Mouse (Mus musculus) lung, embryonic 14.5 days (tissue): ENCODE data around the gene Rpl5. TPM values are rescaled to one million over a fixed set of nuclear protein-coding genes. Genes with fewer than 3 reads are reported as not detected.

Experiments
- ATAC-seq: fragments of 200-750 bp; cut with Nextera tagmentation; 2 replicates; pipeline ENCODE4 v1.8.0; 2017; ENCODE audit warnings: mild to moderate bottlenecking, moderate TSS enrichment, moderate library complexity; ENCODE audit not compliant: insufficient read depth
- DNase-seq: peaks from one replicate; pipeline ENCODE4 v3.0.0-alpha.2; 2015
- H3K27ac ChIP-seq: fragments of 300-500 bp; sonication (generic); 2 replicates; pipeline ENCODE4 v1.5.1; 2014; ENCODE audit warnings: low read depth, mild to moderate bottlenecking, moderate library complexity
- H3K27me3 ChIP-seq: fragments of 300-500 bp; sonication (generic); 2 replicates; pipeline ENCODE4 v1.6.1; 2014; ENCODE audit warnings: low read length, control low read depth; ENCODE audit not compliant: insufficient read depth
- H3K36me3 ChIP-seq: fragments of 300-500 bp; sonication (generic); 2 replicates; pipeline ENCODE4 v1.6.1; 2014; ENCODE audit warnings: control low read depth; ENCODE audit not compliant: insufficient read depth
- H3K4me1 ChIP-seq: fragments of 300-500 bp; sonication (generic); 2 replicates; pipeline ENCODE4 v1.6.1; 2014; ENCODE audit warnings: antibody characterized with exemption, control low read depth; ENCODE audit not compliant: insufficient read depth
- H3K4me2 ChIP-seq: fragments of 300-500 bp; sonication (generic); 2 replicates; pipeline ENCODE4 v1.6.1; 2014; ENCODE audit warnings: mild to moderate bottlenecking
- H3K4me3 ChIP-seq: fragments of 300-500 bp; sonication (generic); 2 replicates; pipeline ENCODE4 v1.5.1; 2014; ENCODE audit warnings: low read depth, low read length
- H3K9ac ChIP-seq: fragments of 300-500 bp; sonication (generic); 2 replicates; pipeline ENCODE4 v1.6.1; 2014
- H3K9me3 ChIP-seq: fragments of 300-500 bp; sonication (generic); 2 replicates; pipeline ENCODE4 v1.6.1; 2016; ENCODE audit warnings: low read depth, low read length, control low read depth
- CTCF ChIP-seq: IDR thresholded peaks from 2 replicates; pipeline ENCODE4 v1.5.1; 2016; ENCODE audit warnings: antibody characterized with exemption, low read depth
- WGBS: fragments of 180-500 bp; shearing (Covaris S2); extraction: QIAGEN DNeasy Blood & Tissue Kit; methylation state at CpG from one replicate; pipeline ENCODE4 v1.1.7; 2014; 5-methylcytosine and 5-hydroxymethylcytosine counted together
- polyA plus RNA-seq: library from polyadenylated mRNA; unstranded; fragments of >200 nt; fragmentation: Nextera tagmentation; extraction: Ambion mirVana; gene quantifications from 2 replicates; pipeline ENCODE4 v1.2.1, GENCODE M21; 2014

The Rpl5 gene
- polyA plus RNA-seq, 1 experiment from 2014 or later: 75.7 TPM

- no peak overlapping the region for H3K4me2 ChIP-seq
- ATAC-seq (no peak), DNase-seq (no peak)
- H3K4me1 ChIP-seq: peaks cover 8% of the 10 kb centered on the region; the same call in 1 of the 2 replicates
- no peaks in the 10 kb centered on the region for H3K9me3 ChIP-seq
- H3K36me3 ChIP-seq: no peaks in the 10 kb centered on the region
- WGBS: 78% methylated on average over 1 of the region's 1 CpGs
- H3K27ac ChIP-seq: no peak overlapping the region
- no peak for TF ChIP-seq CTCF
- no peaks in the 10 kb centered on the region for H3K27me3 ChIP-seq
- H3K9ac ChIP-seq: no peak overlapping the region
- no peak overlapping the region for H3K4me3 ChIP-seq
These were observed 42.6 kb downstream of the Rpl5 start for GRCm38 (mm10) chr5:107942941-107943340.

- no peaks in the 10 kb centered on the region for H3K36me3 ChIP-seq
- no peak overlapping the region for H3K9ac ChIP-seq
- no peak for TF ChIP-seq CTCF
- H3K4me1 ChIP-seq: peaks cover 8% of the 10 kb centered on the region; the same call in 1 of the 2 replicates
- H3K4me2 ChIP-seq: no peak overlapping the region
- ATAC-seq (no peak), DNase-seq (no peak)
- 61% methylated on average over 6 of the region's 6 CpGs for WGBS
- no peaks in the 10 kb centered on the region for H3K27me3 ChIP-seq
- H3K27ac ChIP-seq: no peak overlapping the region
- no peaks in the 10 kb centered on the region for H3K9me3 ChIP-seq
- no peak overlapping the region for H3K4me3 ChIP-seq
These were observed 43.2 kb downstream of the Rpl5 start for GRCm38 (mm10) chr5:107943526-107943925.

GRCm38 (mm10) chr5:107946475-107946874, 46.2 kb downstream of the Rpl5 start:
- Histone ChIP-seq H3K36me3 (no peaks in the 10 kb centered on the region), H3K4me3 (no peak overlapping the region), H3K9ac (no peak overlapping the region), H3K27ac (no peak overlapping the region), H3K4me1 (peaks cover 8% of the 10 kb centered on the region; the same call in 1 of the 2 replicates), H3K27me3 (no peaks in the 10 kb centered on the region), H3K4me2 (no peak overlapping the region), H3K9me3 (no peaks in the 10 kb centered on the region)
- TF ChIP-seq CTCF: no peak
- DNase-seq (no peak), ATAC-seq (no peak)
- 92% methylated on average over 1 of the region's 1 CpGs for WGBS

GRCm38 (mm10) chr5:107947548-107947947, 47.2 kb downstream of the Rpl5 start:
- H3K4me2 ChIP-seq: no peak overlapping the region
- DNase-seq (peak; percentile 80), ATAC-seq (peak; percentile 78)
- H3K4me3 ChIP-seq: no peak overlapping the region
- no peaks in the 10 kb centered on the region for H3K36me3 ChIP-seq
- no peaks in the 10 kb centered on the region for H3K27me3 ChIP-seq
- peaks cover 8% of the 10 kb centered on the region; the same call in 1 of the 2 replicates for H3K4me1 ChIP-seq
- TF ChIP-seq CTCF: no peak
- H3K9ac ChIP-seq: no peak overlapping the region
- H3K27ac ChIP-seq: no peak overlapping the region; the same call in 1 of the 2 replicates
- H3K9me3 ChIP-seq: no peaks in the 10 kb centered on the region
- 44% methylated on average over 2 of the region's 2 CpGs for WGBS

- no peaks in the 10 kb centered on the region for H3K27me3 ChIP-seq
- no peak for DNase-seq
- no peak for TF ChIP-seq CTCF
- no peak overlapping the region for H3K9ac ChIP-seq
- no peak overlapping the region for H3K4me2 ChIP-seq
- 74% methylated on average over 1 of the region's 1 CpGs for WGBS
- ATAC-seq: no peak
- H3K9me3 ChIP-seq: no peaks in the 10 kb centered on the region
- H3K4me1 ChIP-seq: peaks cover 8% of the 10 kb centered on the region; the same call in 1 of the 2 replicates
- no peak overlapping the region for H3K27ac ChIP-seq
- no peak overlapping the region for H3K4me3 ChIP-seq
- no peaks in the 10 kb centered on the region for H3K36me3 ChIP-seq
These were observed 48.6 kb downstream of the Rpl5 start for GRCm38 (mm10) chr5:107948899-107949298.

- no peak for ATAC-seq
- no peak for TF ChIP-seq CTCF
- no peak overlapping the region for H3K4me3 ChIP-seq
These were observed 49.3 kb downstream of the Rpl5 start for GRCm38 (mm10) chr5:107949607-107950006.

GRCm38 (mm10) chr5:107950643-107951042, 50.3 kb downstream of the Rpl5 start:
- Histone ChIP-seq H3K4me3 (no peak overlapping the region), H3K9me3 (no peaks in the 10 kb centered on the region), H3K36me3 (no peaks in the 10 kb centered on the region), H3K4me1 (peaks cover 8% of the 10 kb centered on the region; the same call in 1 of the 2 replicates), H3K4me2 (no peak overlapping the region), H3K27me3 (no peaks in the 10 kb centered on the region), H3K9ac (no peak overlapping the region), H3K27ac (no peak overlapping the region)
- DNase-seq (no peak), ATAC-seq (no peak)
- WGBS: 67% methylated on average over 5 of the region's 5 CpGs
- no peak for TF ChIP-seq CTCF

More at GRCm38 (mm10) chr5:107949607-107950006, 49.3 kb downstream of the Rpl5 start:
- Histone ChIP-seq H3K27ac (no peak overlapping the region), H3K9ac (no peak overlapping the region), H3K27me3 (no peaks in the 10 kb centered on the region), H3K9me3 (no peaks in the 10 kb centered on the region), H3K4me1 (peaks cover 8% of the 10 kb centered on the region; the same call in 1 of the 2 replicates), H3K36me3 (no peaks in the 10 kb centered on the region), H3K4me2 (no peak overlapping the region)
- 87% methylated on average over 3 of the region's 3 CpGs for WGBS
- no peak for DNase-seq

Other genes with a start within 250 kb of the Rpl5 start
- 0.07 and 0.14 TPM in 2 replicates for gene Gfi1, start 174.5 kb upstream of the Rpl5 start, polyA plus RNA-seq
- 0.11 and 0.50 TPM in 2 replicates for gene Ube2d2b, start 70.4 kb upstream of the Rpl5 start, polyA plus RNA-seq
- 60.7 and 61.2 TPM in 2 replicates for gene Evi5, start 25.4 kb upstream of the Rpl5 start, polyA plus RNA-seq
- 20.0 and 22.6 TPM in 2 replicates for gene Fam69a, start 86.6 kb downstream of the Rpl5 start, polyA plus RNA-seq
- 108 and 110 TPM in 2 replicates for gene Mtf2, start 165.2 kb downstream of the Rpl5 start, polyA plus RNA-seq
- gene Tmed5, start 232.1 kb downstream of the Rpl5 start, polyA plus RNA-seq: 29.1 and 33.6 TPM in 2 replicates
- 10.7 and 13.8 TPM in 2 replicates for gene Ccdc18, start 232.4 kb downstream of the Rpl5 start, polyA plus RNA-seq